Mouse (Mus musculus) stomach, embryonic 15.5 days (tissue): Measurements from ENCODE around the gene Pdzrn3. TPM values are rescaled to one million over a fixed set of nuclear protein-coding genes. Genes with fewer than 3 reads are reported as not detected.

ENCODE experiments used
- ATAC-seq: fragments of 200-750 bp; cut with Nextera tagmentation; 2 replicates; pipeline ENCODE4 v1.8.0; 2017; ENCODE audit warnings: low read depth, moderate number of reproducible peaks, moderate TSS enrichment; ENCODE audit not compliant: insufficient read depth, low FRiP score
- H3K27ac ChIP-seq: fragments of 300-500 bp; sonication (generic); 2 replicates; pipeline ENCODE4 v1.5.1; 2015; ENCODE audit warnings: mild to moderate bottlenecking, inconsistent platforms
- H3K27me3 ChIP-seq: fragments of 300-500 bp; sonication (generic); replicated peaks from 2 replicates; pipeline ENCODE4 v1.6.1; 2015; ENCODE audit warnings: inconsistent platforms
- H3K36me3 ChIP-seq: fragments of 300-500 bp; sonication (generic); 2 replicates; pipeline ENCODE4 v1.6.1; 2015; ENCODE audit warnings: inconsistent platforms
- H3K4me1 ChIP-seq: fragments of 300-500 bp; sonication (generic); 2 replicates; pipeline ENCODE4 v1.6.1; 2015; ENCODE audit warnings: inconsistent platforms
- H3K4me2 ChIP-seq: fragments of 300-500 bp; sonication (generic); 2 replicates; pipeline ENCODE4 v1.6.1; 2015; ENCODE audit warnings: mild to moderate bottlenecking, inconsistent platforms
- H3K4me3 ChIP-seq: fragments of 300-500 bp; sonication (generic); replicated peaks from 2 replicates; pipeline ENCODE4 v1.5.1; 2015; ENCODE audit warnings: inconsistent platforms
- H3K9ac ChIP-seq: fragments of 300-500 bp; sonication (generic); 2 replicates; pipeline ENCODE4 v1.6.1; 2015; ENCODE audit warnings: inconsistent platforms
- H3K9me3 ChIP-seq: fragments of 300-500 bp; sonication (generic); 2 replicates; pipeline ENCODE4 v1.6.1; 2016; ENCODE audit warnings: inconsistent platforms
- WGBS: fragments of 180-500 bp; shearing (Covaris S2); methylation state at CpG from one replicate; pipeline ENCODE4 v1.1.7; 2015; 5-methylcytosine and 5-hydroxymethylcytosine counted together
- polyA plus RNA-seq: library from polyadenylated mRNA; unstranded; fragments of >200 nt; fragmentation: Nextera tagmentation; extraction: Ambion mirVana; gene quantifications from 2 replicates; pipeline ENCODE4 v1.2.1, GENCODE M21; 2015

Pdzrn3 gene
- polyA plus RNA-seq, 1 experiment from 2014 or later: 12.5 TPM

DNA sequence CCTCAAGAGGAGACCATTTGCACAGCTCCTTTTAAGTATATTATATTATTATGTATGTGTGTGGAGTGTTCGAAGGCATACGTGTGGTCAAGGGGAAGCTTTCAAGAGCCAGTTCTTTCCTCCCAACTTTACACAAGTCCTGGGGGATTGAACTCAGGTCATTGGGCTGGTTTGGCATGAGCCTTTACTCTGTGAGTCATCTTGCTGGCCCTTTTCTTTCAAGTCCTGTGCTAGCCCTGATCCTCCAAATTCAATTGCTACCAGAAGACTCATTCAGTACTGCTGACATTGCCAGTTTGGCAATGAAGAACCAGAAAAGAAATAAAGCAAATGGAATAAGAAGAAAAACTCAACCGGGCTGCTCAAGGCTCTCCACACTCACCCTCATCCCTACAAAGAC lies 55.1 kb downstream of the Pdzrn3 start:
- Histone ChIP-seq H3K27me3 (no peaks in the 10 kb centered on the region), H3K4me3 (no peak overlapping the region), H3K36me3 (no peaks in the 10 kb centered on the region), H3K9me3 (no peaks in the 10 kb centered on the region), H3K27ac (no peak overlapping the region), H3K4me1 (no peaks in the 10 kb centered on the region), H3K4me2 (no peak overlapping the region), H3K9ac (no peak overlapping the region)
- ATAC-seq: no peak
- 88% methylated on average over 3 of the region's 3 CpGs for WGBS

DNA sequence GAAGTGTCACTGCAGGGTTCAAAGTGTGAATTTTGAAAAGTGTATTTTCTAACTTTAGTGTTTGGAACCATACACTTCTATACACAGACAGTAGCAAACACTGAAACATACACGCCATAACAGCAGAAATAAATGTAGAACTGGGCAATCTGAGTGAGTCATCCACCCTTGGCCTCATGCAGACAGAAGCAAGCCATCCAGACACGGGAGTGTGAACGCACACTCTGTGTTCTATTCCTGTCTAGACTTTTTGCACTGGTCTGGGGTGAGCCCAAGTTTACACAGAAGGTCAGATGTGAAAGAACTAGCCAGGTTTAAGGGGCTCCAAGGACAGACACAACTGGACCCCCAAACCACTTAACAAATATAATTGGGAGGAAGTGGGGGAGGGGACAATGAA lies 57.3 kb downstream of the Pdzrn3 start:
- WGBS: 57% methylated on average over 3 of the region's 3 CpGs
- Histone ChIP-seq H3K4me1 (no peaks in the 10 kb centered on the region; the same call in 1 of the 2 replicates), H3K4me3 (no peak overlapping the region), H3K27me3 (no peaks in the 10 kb centered on the region), H3K4me2 (no peak overlapping the region), H3K9me3 (no peaks in the 10 kb centered on the region), H3K9ac (no peak overlapping the region), H3K27ac (no peak overlapping the region), H3K36me3 (no peaks in the 10 kb centered on the region)
- no peak for ATAC-seq

DNA sequence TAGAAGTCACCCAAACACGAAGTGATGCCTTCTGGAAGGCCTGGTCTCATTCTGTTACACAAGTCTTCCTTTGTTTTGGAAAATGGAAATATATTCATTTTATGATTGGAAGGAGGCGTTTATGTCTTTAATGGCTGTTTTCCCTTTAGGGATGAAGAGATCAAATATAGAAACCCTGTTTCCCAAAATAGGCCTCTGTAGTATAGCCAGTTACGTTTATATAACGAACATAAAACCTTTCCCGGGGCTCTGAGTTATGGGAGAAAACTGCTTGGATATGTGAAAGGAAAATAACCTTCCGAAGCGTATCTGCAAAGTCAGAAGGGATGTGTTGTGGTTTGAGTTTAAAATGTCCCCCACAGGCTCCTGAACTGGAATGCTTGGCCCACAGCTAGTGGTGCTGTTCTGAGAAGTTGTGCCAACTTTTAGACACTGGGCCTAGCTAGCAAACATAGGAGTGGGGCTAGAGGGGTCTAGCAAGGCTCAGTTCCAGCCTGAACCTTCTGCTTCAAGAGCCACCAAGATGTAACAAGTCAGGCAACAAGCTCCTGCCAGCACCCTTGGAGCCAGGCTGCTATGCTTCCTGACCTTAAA lies 58.2 kb downstream of the Pdzrn3 start:
- no peak for ATAC-seq
- Histone ChIP-seq H3K27me3 (no peaks in the 10 kb centered on the region), H3K4me2 (no peak overlapping the region), H3K27ac (peak overlapping the region; percentile 59; the same call in 1 of the 2 replicates), H3K4me3 (no peak overlapping the region), H3K9ac (no peak overlapping the region), H3K36me3 (no peaks in the 10 kb centered on the region), H3K4me1 (no peaks in the 10 kb centered on the region; the same call in 1 of the 2 replicates), H3K9me3 (no peaks in the 10 kb centered on the region)
- 52% methylated on average over 7 of the region's 7 CpGs for WGBS

DNA sequence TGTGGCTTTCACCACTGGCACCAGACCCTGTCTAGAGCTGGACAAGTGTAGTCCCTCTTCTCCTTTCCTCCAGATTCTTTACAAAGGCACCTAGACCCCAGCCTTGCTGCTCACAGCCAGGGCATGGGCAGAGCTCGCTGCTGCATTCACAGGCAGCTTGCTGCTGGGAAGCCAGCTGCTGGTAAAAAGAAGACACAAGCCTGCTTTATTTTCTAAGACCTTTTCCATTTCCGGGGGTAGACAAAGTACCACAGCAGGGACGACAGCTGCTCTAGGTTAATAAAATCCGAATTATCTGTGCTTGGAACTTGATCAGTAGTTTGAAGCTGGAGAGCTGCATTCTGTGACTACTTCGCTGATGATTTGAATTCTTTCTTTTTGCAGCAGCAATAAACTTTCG lies 59.2 kb downstream of the Pdzrn3 start:
- H3K27me3 ChIP-seq: no peaks in the 10 kb centered on the region
- WGBS: 37% methylated on average over 6 of the region's 6 CpGs
- no peak overlapping the region for H3K9ac ChIP-seq
- ATAC-seq: no peak
- H3K36me3 ChIP-seq: no peaks in the 10 kb centered on the region
- no peak overlapping the region for H3K4me3 ChIP-seq
- peak overlapping the region; percentile 57; the same call in 1 of the 2 replicates for H3K27ac ChIP-seq
- H3K4me2 ChIP-seq: no peak overlapping the region
- no peaks in the 10 kb centered on the region; the same call in 1 of the 2 replicates for H3K4me1 ChIP-seq
- H3K9me3 ChIP-seq: no peaks in the 10 kb centered on the region

DNA sequence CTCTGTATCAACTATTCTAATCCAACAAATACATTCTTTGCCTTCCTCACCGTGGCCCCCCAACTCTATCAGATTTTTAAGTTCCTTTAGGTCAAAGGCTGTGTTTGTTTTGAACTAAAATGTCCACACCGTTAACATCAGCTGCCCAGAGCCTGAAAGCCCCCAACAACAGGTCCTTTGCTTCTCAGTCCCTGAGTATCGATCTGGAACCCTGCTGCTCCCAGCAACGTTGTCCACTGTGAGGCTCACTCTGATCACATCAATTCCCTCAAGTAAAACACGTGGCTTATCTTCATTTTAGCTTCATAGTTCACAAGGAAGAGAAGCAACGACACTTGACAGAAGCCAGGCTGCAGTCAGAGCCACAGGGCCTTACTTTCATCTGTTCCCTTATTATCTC lies 66.3 kb downstream of the Pdzrn3 start:
- WGBS: 15% methylated on average over 6 of the region's 6 CpGs
- no peaks in the 10 kb centered on the region for H3K9me3 ChIP-seq
- H3K4me1 ChIP-seq: peaks cover 8% of the 10 kb centered on the region
- H3K27me3 ChIP-seq: no peaks in the 10 kb centered on the region
- no peak overlapping the region for H3K4me2 ChIP-seq
- H3K4me3 ChIP-seq: no peak overlapping the region
- no peak overlapping the region for H3K27ac ChIP-seq
- no peak for ATAC-seq
- no peak overlapping the region for H3K9ac ChIP-seq
- H3K36me3 ChIP-seq: no peaks in the 10 kb centered on the region

DNA sequence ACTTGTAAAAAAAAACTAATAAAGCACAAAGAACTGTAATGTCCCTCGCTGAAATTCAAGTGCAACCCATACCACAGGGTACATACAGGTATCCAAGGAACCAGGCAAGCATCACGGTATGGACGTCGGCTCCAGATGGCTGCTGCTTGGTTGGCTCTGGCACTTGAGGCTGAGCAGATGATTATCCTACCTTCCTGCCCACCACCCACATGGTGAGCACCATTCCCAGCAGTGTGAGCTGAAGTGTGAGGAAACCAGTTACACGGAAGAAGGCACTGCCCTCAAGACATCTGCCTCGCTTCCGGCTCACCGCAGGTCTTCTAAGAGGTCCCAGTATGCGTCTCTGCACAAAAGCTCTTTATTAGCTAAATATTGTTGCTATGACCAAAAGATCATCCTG lies 67.2 kb downstream of the Pdzrn3 start:
- Histone ChIP-seq H3K4me1 (peaks cover 8% of the 10 kb centered on the region), H3K27ac (no peak overlapping the region), H3K9me3 (no peaks in the 10 kb centered on the region), H3K27me3 (no peaks in the 10 kb centered on the region), H3K4me3 (no peak overlapping the region), H3K9ac (no peak overlapping the region), H3K36me3 (no peaks in the 10 kb centered on the region; the same call in 1 of the 2 replicates), H3K4me2 (no peak overlapping the region)
- ATAC-seq: no peak
- WGBS: 89% methylated on average over 9 of the region's 9 CpGs

DNA sequence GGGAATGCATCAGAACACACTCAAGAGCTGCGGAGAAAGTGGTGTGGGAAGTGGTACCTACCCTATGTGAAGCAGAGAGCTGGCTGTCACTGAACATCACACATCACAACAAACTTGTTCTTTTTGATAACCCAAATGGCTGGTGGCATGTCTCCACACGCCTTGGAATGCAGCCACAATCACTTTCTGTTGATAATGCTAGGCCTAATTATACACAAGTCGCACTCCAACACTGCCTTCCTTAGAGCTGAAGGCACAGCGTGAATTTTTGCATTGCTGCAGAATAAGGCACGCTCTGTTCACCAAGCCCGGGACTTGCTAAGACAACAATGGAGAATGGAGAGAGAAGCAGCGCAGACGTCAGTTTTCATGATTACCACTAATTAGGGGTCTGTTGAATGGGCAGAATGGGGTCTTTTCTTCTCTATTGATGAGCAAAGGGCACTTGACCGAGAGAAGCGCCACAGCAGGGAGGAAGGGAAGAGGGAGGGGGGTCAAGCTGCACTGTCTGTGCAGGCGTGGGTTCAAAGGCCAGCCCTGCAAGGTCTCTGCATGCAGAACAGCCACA lies 69.6 kb downstream of the Pdzrn3 start:
- no peak overlapping the region for H3K9ac ChIP-seq
- H3K27me3 ChIP-seq: no peaks in the 10 kb centered on the region
- H3K9me3 ChIP-seq: no peaks in the 10 kb centered on the region
- no peak overlapping the region for H3K27ac ChIP-seq
- no peak overlapping the region for H3K4me3 ChIP-seq
- H3K4me1 ChIP-seq: peaks cover 8% of the 10 kb centered on the region
- 60% methylated on average over 11 of the region's 11 CpGs for WGBS
- no peak overlapping the region for H3K4me2 ChIP-seq
- H3K36me3 ChIP-seq: no peaks in the 10 kb centered on the region; the same call in 1 of the 2 replicates
- ATAC-seq: no peak

DNA sequence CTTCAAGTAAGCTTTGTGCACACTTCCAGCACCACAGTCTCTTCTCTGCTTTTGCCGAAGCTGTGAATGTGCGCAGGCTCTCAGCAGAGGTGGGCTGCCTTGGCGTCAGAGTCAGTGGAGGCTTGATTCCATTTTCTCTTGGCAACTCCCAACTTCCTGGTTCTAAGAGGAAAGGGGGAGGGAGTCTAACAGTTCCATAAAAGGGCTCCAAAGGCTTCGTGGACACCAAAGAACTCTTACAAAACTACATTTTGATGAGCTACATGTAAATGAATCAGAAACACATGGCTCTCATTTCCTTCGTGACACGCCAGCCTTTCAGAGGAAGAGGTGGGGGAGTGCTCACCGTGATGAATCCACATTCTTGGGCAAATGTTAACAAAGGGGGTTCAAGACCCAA lies 70.9 kb downstream of the Pdzrn3 start:
- Histone ChIP-seq H3K4me3 (no peak overlapping the region), H3K4me1 (peaks cover 8% of the 10 kb centered on the region), H3K36me3 (no peaks in the 10 kb centered on the region; the same call in 1 of the 2 replicates), H3K27me3 (no peaks in the 10 kb centered on the region), H3K9ac (no peak overlapping the region), H3K27ac (0 out of 2 replicates have a peak overlapping the region, but pooled peaks have one; percentile 28), H3K9me3 (no peaks in the 10 kb centered on the region), H3K4me2 (no peak overlapping the region)
- ATAC-seq: peak; percentile 32; the same call in 1 of the 2 replicates
- WGBS: 42% methylated on average over 7 of the region's 7 CpGs

DNA sequence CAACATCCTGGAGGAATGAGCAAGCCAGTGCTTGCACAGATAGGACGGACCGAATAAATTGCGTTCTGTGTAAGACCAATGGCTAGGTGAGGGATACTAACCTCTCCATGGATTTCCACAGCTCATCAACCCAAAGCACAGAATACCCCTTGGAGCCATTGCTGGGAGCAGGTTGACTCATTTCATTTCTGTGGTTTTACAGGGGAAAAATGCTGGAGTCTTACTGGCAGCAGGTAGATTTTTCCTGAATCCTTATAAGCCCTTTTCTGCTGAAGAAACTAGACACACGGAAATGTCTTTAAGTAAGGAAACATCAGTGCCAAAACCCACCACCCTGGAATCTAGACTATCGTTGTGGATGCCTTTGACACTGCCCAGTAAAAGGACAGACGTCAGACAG lies 72.2 kb downstream of the Pdzrn3 start:
- H3K9me3 ChIP-seq: no peaks in the 10 kb centered on the region
- no peaks in the 10 kb centered on the region for H3K27me3 ChIP-seq
- no peak overlapping the region for H3K4me3 ChIP-seq
- WGBS: 87% methylated on average over 6 of the region's 6 CpGs
- H3K4me2 ChIP-seq: no peak overlapping the region
- H3K27ac ChIP-seq: no peak overlapping the region
- no peaks in the 10 kb centered on the region; the same call in 1 of the 2 replicates for H3K36me3 ChIP-seq
- H3K4me1 ChIP-seq: peaks cover 4% of the 10 kb centered on the region; the same call in 1 of the 2 replicates
- no peak for ATAC-seq
- H3K9ac ChIP-seq: no peak overlapping the region

DNA sequence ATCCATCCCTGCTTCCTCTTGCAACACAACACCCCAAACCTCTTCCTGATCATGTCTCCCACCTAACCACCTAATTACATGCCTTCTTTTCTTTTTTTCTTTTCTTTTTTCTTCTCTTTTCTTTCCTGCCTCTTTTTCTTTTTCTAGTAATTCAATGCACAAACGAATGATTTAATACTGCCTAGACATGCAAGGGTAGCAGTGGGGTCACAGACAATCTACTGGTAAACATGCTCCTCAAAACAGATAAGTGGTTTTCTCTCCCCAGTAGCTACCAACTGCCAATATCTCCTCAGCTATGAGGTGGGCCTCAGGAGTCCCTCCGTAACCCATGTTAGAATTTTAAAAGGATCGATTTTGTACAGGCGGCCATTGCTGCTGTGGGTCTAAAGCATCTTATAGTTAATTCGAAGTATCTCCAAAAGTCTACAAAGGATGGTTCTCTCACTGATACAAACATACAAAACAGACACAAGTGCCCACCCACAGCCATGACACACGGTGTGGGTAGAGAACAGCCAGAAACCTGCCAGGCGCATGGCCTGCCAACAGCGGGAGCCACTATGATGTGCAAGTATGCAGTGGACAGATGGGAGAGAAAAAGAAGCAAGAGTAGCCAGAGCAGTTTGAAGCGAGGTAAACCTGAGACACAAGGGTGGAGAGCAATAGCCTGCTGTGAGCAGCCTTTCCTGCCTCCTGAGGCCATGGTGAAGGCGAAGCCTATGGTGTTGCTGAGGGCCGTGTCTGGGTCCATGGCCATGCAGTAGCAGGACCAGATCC lies 73.5 kb downstream of the Pdzrn3 start:
- no peaks in the 10 kb centered on the region for H3K9me3 ChIP-seq
- no peaks in the 10 kb centered on the region for H3K27me3 ChIP-seq
- H3K4me3 ChIP-seq: no peak overlapping the region
- peaks cover 4% of the 10 kb centered on the region; the same call in 1 of the 2 replicates for H3K4me1 ChIP-seq
- 87% methylated on average over 11 of the region's 11 CpGs for WGBS
- no peak overlapping the region for H3K27ac ChIP-seq
- H3K9ac ChIP-seq: no peak overlapping the region
- no peaks in the 10 kb centered on the region; the same call in 1 of the 2 replicates for H3K36me3 ChIP-seq
- no peak overlapping the region for H3K4me2 ChIP-seq
- no peak for ATAC-seq

DNA sequence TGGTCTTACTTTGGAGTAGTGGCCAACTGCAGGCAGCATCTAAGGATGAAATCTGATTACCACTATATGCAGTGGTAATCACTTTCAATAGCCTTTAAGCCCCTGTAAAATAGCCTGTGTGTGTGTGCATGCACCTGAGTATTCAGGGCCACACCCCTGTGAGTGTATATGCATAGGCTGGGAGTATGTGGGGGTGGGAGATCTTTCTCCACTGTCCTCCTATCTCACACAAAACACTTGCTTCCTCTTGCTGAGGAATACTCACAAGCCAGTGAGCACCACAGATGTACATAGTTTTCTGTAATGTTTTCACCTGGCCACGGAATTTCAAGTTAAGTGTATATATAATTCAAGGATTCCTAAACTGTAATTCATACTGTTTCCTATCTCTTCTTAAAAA lies 74.2 kb downstream of the Pdzrn3 start:
- Histone ChIP-seq H3K4me3 (no peak overlapping the region), H3K9ac (no peak overlapping the region), H3K36me3 (no peaks in the 10 kb centered on the region; the same call in 1 of the 2 replicates), H3K27me3 (no peaks in the 10 kb centered on the region), H3K4me1 (peaks cover 4% of the 10 kb centered on the region; the same call in 1 of the 2 replicates), H3K4me2 (no peak overlapping the region), H3K27ac (no peak overlapping the region), H3K9me3 (no peaks in the 10 kb centered on the region)
- 76% methylated on average over 1 of the region's 1 CpGs for WGBS
- ATAC-seq: no peak

DNA sequence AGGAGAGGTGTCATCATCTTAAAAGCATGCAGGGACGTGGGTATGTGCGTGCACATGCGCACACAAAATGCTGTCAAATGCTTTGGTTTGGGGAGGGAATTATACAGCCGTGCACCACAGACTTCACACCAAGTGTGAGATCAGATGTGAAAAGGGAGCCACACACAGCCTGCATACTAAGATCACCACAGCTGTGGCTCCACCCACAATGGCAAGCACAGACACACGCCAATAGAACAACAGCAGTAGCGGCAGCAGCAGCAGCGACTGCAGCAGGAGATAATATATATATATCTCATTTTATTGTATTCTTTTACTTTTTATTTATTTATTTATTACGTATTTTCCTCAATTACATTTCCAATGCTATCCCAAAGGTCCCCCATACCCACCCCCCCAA lies 76.5 kb downstream of the Pdzrn3 start:
- Histone ChIP-seq H3K9ac (no peak overlapping the region), H3K4me3 (no peak overlapping the region), H3K4me2 (no peak overlapping the region), H3K36me3 (no peaks in the 10 kb centered on the region; the same call in 1 of the 2 replicates), H3K27ac (no peak overlapping the region), H3K9me3 (no peaks in the 10 kb centered on the region), H3K4me1 (no peaks in the 10 kb centered on the region), H3K27me3 (no peaks in the 10 kb centered on the region)
- 87% methylated on average over 8 of the region's 8 CpGs for WGBS
- no peak for ATAC-seq
